Mouse (Mus musculus): ENCODE measurements at regions not wholly inside any gene's neighbourhood (a gene's known extent, or its start where the extent isn't known, plus 50 kb on each side); places are given as distances from the start of the nearest gene placed in this dataset.

DNA sequence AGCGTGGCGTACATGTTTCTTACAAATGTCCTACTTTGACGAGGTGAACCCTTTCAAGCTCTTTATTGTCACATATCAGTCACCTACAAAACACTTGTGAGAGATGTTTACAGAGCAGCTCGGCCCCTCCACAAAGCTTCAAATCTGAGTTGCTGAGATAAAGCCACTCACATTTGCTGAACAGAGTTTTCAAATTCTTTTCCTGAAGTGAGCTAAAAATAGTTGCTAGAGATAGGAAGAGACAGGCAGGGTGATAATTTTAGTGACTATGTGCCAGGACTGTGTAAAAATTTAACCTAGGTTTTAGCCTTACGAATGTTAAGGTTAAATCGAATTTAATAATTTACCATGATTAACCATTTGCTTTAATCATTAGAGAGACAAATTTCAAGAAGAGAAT is 52.3 kb upstream of the Gm47985 start:
- H3K27ac ChIP-seq (ENCODE audit: low read depth): no peak overlapping the region
- H3K4me3 ChIP-seq (ENCODE audit: low read depth, low read length): no peak overlapping the region
- H3K9me3 ChIP-seq (ENCODE audit: low read depth, low read length): no peaks in the 10 kb centered on the region
- H3K36me3 ChIP-seq (ENCODE audit: insufficient read depth): no peaks in the 10 kb centered on the region
- no peak for TF ChIP-seq CTCF (IDR thresholded peaks at IDR 0.05; ENCODE audit: low read depth)
- no peak overlapping the region for H3K9ac ChIP-seq
- H3K27me3 ChIP-seq (ENCODE audit: insufficient read depth, low read length): no peaks in the 10 kb centered on the region
- no peaks in the 10 kb centered on the region; the same call in 1 of the 2 replicates for H3K4me1 ChIP-seq (ENCODE audit: insufficient read depth)
- ATAC-seq (ENCODE audit: insufficient read depth): no peak
- H3K4me2 ChIP-seq: no peak overlapping the region
- DNase-seq: no peak
- 34% methylated on average over 6 of the region's 6 CpGs for WGBS

DNA sequence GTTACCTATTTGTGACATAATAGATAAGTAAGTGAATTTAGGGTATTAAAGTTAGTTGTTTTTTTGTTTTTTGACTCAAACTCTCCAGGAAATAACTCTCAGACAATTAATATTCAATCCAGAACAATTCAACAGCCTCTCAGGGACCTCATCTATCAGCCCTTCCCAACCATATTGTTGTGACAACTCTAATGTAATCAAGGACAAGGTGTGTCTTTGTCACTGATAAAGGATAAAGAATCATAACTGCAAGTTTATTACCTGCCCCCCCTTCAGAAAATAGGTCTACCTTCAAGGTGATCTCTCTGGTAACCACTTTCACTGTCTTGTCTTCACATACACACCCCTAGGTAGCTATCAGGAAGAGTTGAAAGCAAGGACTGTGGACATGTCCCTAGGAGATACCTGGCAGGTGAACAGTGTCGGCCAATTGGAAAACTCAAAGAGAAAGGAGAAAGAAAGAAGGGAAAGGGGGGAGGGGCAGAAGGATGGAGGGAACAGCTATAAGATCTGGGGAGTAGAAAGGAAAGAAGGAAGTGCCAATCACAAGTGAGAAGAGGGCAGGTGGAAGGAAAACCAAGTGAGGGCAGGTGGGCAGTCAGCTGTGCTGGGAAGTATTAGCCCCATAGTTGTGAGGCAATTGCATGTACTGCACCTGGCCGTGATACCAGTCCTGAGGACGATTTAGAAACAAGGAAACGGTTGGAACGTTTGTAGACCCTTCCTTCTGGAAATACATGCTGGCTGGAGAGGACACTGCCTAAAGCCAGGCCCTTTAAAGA is 51.3 kb upstream of the Gm47985 start:
- ATAC-seq (ENCODE audit: insufficient read depth): no peak
- no peak for TF ChIP-seq CTCF (IDR thresholded peaks at IDR 0.05; ENCODE audit: low read depth)

DNA sequence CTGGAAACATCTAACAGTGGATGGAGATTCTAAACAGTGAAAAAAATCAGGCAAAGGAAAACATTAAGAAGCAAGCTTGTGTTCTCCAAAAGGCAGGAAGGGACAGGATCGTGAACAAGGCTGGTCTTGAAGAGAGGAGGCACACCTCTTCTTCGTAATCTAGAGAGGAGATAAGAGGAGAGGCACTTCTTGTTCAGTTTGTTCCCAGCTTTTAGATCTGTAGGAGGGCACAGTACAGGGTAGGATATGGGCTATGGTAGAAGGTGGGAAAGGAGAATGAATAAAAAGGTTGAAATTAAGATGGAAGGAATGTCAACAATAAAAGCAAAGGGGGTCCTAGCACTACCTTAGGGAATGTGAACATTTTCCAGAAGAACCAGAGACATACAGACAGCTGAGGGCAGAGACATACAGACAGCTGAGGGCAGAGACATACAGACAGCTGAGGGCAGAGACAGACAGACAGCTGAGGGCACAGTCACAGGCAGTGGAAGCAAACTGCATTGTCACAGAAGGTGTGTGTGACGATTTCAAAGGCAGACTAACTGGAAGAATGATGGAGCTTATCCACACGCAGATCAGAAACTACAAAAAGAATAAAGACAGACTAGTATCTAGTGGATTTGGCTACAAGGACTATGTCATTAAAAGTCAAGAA is 50.6 kb upstream of the Gm47985 start:
- Histone ChIP-seq H3K4me2 (no peak overlapping the region), H3K27ac (ENCODE audit: low read depth) (no peak overlapping the region), H3K4me1 (ENCODE audit: insufficient read depth) (no peaks in the 10 kb centered on the region; the same call in 1 of the 2 replicates), H3K36me3 (ENCODE audit: insufficient read depth) (no peaks in the 10 kb centered on the region), H3K27me3 (ENCODE audit: insufficient read depth, low read length) (no peaks in the 10 kb centered on the region), H3K4me3 (ENCODE audit: low read depth, low read length) (no peak overlapping the region), H3K9me3 (ENCODE audit: low read depth, low read length) (no peaks in the 10 kb centered on the region), H3K9ac (no peak overlapping the region)
- TF ChIP-seq CTCF (IDR thresholded peaks at IDR 0.05; ENCODE audit: low read depth): no peak
- WGBS: 41% methylated on average over 4 of the region's 4 CpGs
- ATAC-seq (ENCODE audit: insufficient read depth) (no peak), DNase-seq (no peak)

More for the DNA sequence above, 51.3 kb upstream of the Gm47985 start:
- H3K27me3 ChIP-seq (ENCODE audit: insufficient read depth, low read length): no peaks in the 10 kb centered on the region
- H3K36me3 ChIP-seq (ENCODE audit: insufficient read depth): no peaks in the 10 kb centered on the region
- DNase-seq: no peak
- no peak overlapping the region for H3K9ac ChIP-seq
- no peak overlapping the region for H3K4me2 ChIP-seq
- no peak overlapping the region for H3K27ac ChIP-seq (ENCODE audit: low read depth)
- 56% methylated on average over 5 of the region's 5 CpGs for WGBS
- no peaks in the 10 kb centered on the region; the same call in 1 of the 2 replicates for H3K4me1 ChIP-seq (ENCODE audit: insufficient read depth)
- no peak overlapping the region for H3K4me3 ChIP-seq (ENCODE audit: low read depth, low read length)
- no peaks in the 10 kb centered on the region for H3K9me3 ChIP-seq (ENCODE audit: low read depth, low read length)
